Mouse (Mus musculus): ENCODE data around the gene Slc12a3.

GRCm38 (mm10) chr8:94392648-94393047 is 63.6 kb downstream of the Slc12a3 start:
- no peak for TF ChIP-seq CTCF (IDR thresholded peaks at IDR 0.05; ENCODE audit: extremely low read depth, insufficient read depth, insufficient read length, insufficient replicate concordance)
- no peak for TF ChIP-seq POLR2A (IDR thresholded peaks at IDR 0.05; ENCODE audit: low read depth, low read length)

Data from spleen, adult 2 months (tissue).